ENCODE assay signal across 11 mouse cellular contexts in the genomic region with DNA sequence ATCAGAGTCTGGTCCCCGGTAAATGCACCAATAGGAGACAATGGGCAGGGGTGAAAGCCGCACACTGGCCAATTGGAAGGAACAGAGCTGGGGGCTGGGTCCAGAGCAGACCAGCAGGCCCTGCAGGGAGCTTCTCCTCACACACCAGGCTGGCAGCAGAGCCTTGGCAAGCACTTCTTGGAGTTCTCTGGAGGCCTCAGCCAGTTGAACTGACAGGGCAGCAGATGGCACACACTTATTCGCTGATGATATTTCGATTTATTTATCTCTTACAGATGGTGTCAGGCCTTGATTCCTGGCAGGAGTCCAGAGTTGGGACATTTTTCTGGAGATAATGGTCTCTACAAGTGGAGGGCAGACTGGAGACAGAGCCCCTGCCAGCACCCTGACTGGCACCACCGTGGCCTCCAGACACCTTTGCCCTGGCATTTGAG. TPM values are rescaled to one million over a fixed set of nuclear protein-coding genes. Genes with fewer than 3 reads are reported as not detected.
DNase-seq lines count a peak whose midpoint lies in the region; ATAC-seq and TF ChIP-seq lines count a peak whose summit lies in the region.
"Had no signal": no experiment of that assay in that cellular context is flagged by ENCODE, and none has a peak within 500 bp of the region (broad histone marks: within the 10 kb centered on the region; RNA-seq: fewer than 3 reads in every experiment).

No protein-coding gene starts in this region.

- H3K27ac ChIP-seq in lung, embryonic 14.5 days (ENCODE audit: low read depth), result peak overlapping the region; percentile 4; the same call in 1 of the 2 replicates
- H3K27ac ChIP-seq in hindbrain, embryonic 15.5 days (replicated peaks), result peak overlapping the region; percentile 69
- peak overlapping the region; percentile 69; the same call in 1 of the 2 replicates for H3K27ac ChIP-seq in neural tube, embryonic 14.5 days (ENCODE audit: low read depth, low read length)
- H3K27ac ChIP-seq in intestine, embryonic 16.5 days (ENCODE audit: low read length), result no peak overlapping the region

- no peaks in the 10 kb centered on the region for H3K27me3 ChIP-seq in lung, embryonic 14.5 days (ENCODE audit: insufficient read depth, low read length)
- no peaks in the 10 kb centered on the region for H3K27me3 ChIP-seq in hindbrain, embryonic 15.5 days
- no peaks in the 10 kb centered on the region for H3K27me3 ChIP-seq in neural tube, embryonic 14.5 days (ENCODE audit: control insufficient read depth, insufficient read depth, low read length)
- H3K27me3 ChIP-seq in intestine, embryonic 16.5 days (replicated peaks; ENCODE audit: control insufficient read depth, insufficient read depth, low read length), result no peaks in the 10 kb centered on the region

- H3K9me3 ChIP-seq in lung, embryonic 14.5 days (ENCODE audit: low read depth, low read length), result no peaks in the 10 kb centered on the region
- H3K9me3 ChIP-seq in hindbrain, embryonic 15.5 days, result no peaks in the 10 kb centered on the region
- no peaks in the 10 kb centered on the region for H3K9me3 ChIP-seq in neural tube, embryonic 14.5 days (ENCODE audit: control insufficient read depth, low read length)
- no peaks in the 10 kb centered on the region for H3K9me3 ChIP-seq in intestine, embryonic 16.5 days (ENCODE audit: control insufficient read depth, low read length)
- H3K9me3 ChIP-seq: limb, embryonic 10.5 days had no signal

- peaks cover 3% of the 10 kb centered on the region; the same call in 1 of the 2 replicates for H3K4me1 ChIP-seq in lung, embryonic 14.5 days (ENCODE audit: insufficient read depth)
- H3K4me1 ChIP-seq in hindbrain, embryonic 15.5 days (replicated peaks), result peaks cover 45% of the 10 kb centered on the region
- H3K4me1 ChIP-seq in neural tube, embryonic 14.5 days (ENCODE audit: control insufficient read depth, insufficient read depth, low read length), result peaks cover 18% of the 10 kb centered on the region
- H3K4me1 ChIP-seq in intestine, embryonic 16.5 days (ENCODE audit: control insufficient read depth, insufficient read depth, low read length), result peaks cover 5% of the 10 kb centered on the region; the same call in 1 of the 2 replicates

- H3K4me3 ChIP-seq in lung, embryonic 14.5 days (ENCODE audit: low read depth, low read length), result no peak overlapping the region
- H3K4me3 ChIP-seq in hindbrain, embryonic 15.5 days, result no peak overlapping the region
- H3K4me3 ChIP-seq in neural tube, embryonic 14.5 days (ENCODE audit: low read depth, low read length), result no peak overlapping the region
- H3K4me3 ChIP-seq in intestine, embryonic 16.5 days (ENCODE audit: low read length), result no peak overlapping the region
- H3K4me3 ChIP-seq: limb, embryonic 10.5 days had no signal

- WGBS in lung, embryonic 14.5 days, result 70% methylated on average over 5 of the region's 5 CpGs
- 48% methylated on average over 5 of the region's 5 CpGs for WGBS in hindbrain, embryonic 15.5 days
- WGBS in neural tube, embryonic 14.5 days, result 54% methylated on average over 5 of the region's 5 CpGs
- WGBS in intestine, embryonic 16.5 days, result 80% methylated on average over 5 of the region's 5 CpGs

- no peak overlapping the region for H3K4me2 ChIP-seq in lung, embryonic 14.5 days
- H3K4me2 ChIP-seq in hindbrain, embryonic 15.5 days, result no peak overlapping the region
- no peak overlapping the region for H3K4me2 ChIP-seq in neural tube, embryonic 14.5 days (ENCODE audit: low read depth, low read length)
- no peak overlapping the region for H3K4me2 ChIP-seq in intestine, embryonic 16.5 days (ENCODE audit: low read depth, low read length)

- no peak overlapping the region for H3K9ac ChIP-seq in lung, embryonic 14.5 days
- H3K9ac ChIP-seq in hindbrain, embryonic 15.5 days, result no peak overlapping the region
- H3K9ac ChIP-seq in neural tube, embryonic 14.5 days (replicated peaks; ENCODE audit: low read depth, low read length), result no peak overlapping the region
- H3K9ac ChIP-seq in intestine, embryonic 16.5 days (ENCODE audit: low read depth, low read length), result no peak overlapping the region

- no peaks in the 10 kb centered on the region for H3K36me3 ChIP-seq in lung, embryonic 14.5 days (ENCODE audit: insufficient read depth)
- no peaks in the 10 kb centered on the region for H3K36me3 ChIP-seq in hindbrain, embryonic 15.5 days
- H3K36me3 ChIP-seq in neural tube, embryonic 14.5 days (ENCODE audit: control insufficient read depth, insufficient read depth, low read length), result no peaks in the 10 kb centered on the region
- no peaks in the 10 kb centered on the region for H3K36me3 ChIP-seq in intestine, embryonic 16.5 days (ENCODE audit: control insufficient read depth, insufficient read depth, low read length)
- H3K36me3 ChIP-seq: limb, embryonic 10.5 days had no signal

- DNase-seq in lung, embryonic 14.5 days, result no peak
- no peak for DNase-seq in lung, postnatal 14 days
- peak; percentile 97 for DNase-seq in cerebellum, adult 9-11 months
- DNase-seq in lung, postnatal 25 days (ENCODE audit: low spot score), result no peak
- DNase-seq: kidney, adult 9 months; spleen, adult 18-20 months had no signal

- no peak for TF ChIP-seq CTCF in lung, embryonic 14.5 days (IDR thresholded peaks at IDR 0.05; ENCODE audit: low read depth)

- ATAC-seq in lung, embryonic 14.5 days (ENCODE audit: insufficient read depth), result no peak
- ATAC-seq in hindbrain, embryonic 15.5 days (ENCODE audit: low FRiP score, low read depth), result peak; percentile 65
- peak; percentile 50; the same call in 1 of the 2 replicates for ATAC-seq in neural tube, embryonic 14.5 days (ENCODE audit: low read depth)
- no peak for ATAC-seq in intestine, embryonic 16.5 days
- ATAC-seq: lung, postnatal 0 days had no signal

RNA-seq across cellular contexts. Expression of gene Gsg1l, which starts 49.4 kb away (rescaled TPM):
- 3.2 and 3.3 TPM in 2 replicates for polyA plus RNA-seq in lung, embryonic 14.5 days (2014; fragmentation: Nextera tagmentation; extraction: Ambion mirVana)
- 14.4 and 18.4 TPM in 2 replicates for polyA plus RNA-seq in hindbrain, embryonic 15.5 days (2015; fragmentation: Nextera tagmentation; extraction: Ambion mirVana)
- 14.5 and 15.5 TPM in 2 replicates for polyA plus RNA-seq in neural tube, embryonic 14.5 days (2014; fragmentation: Nextera tagmentation; extraction: Ambion mirVana)
- 0.48 and 0.69 TPM in 2 replicates for polyA plus RNA-seq in intestine, embryonic 16.5 days (2015; fragmentation: Nextera tagmentation; extraction: Ambion mirVana)

Comparison
In these comparisons a context has a peak if more than half of its experiments do, and no peak if none do; other contexts are left out.
1. ATAC-seq: peak in hindbrain, embryonic 15.5 days (single experiment) and neural tube, embryonic 14.5 days (single experiment); none in lung, embryonic 14.5 days (single experiment) and intestine, embryonic 16.5 days (single experiment).